Mouse (Mus musculus): ENCODE measurements at regions not wholly inside any gene's neighbourhood (a gene's known extent, or its start where the extent isn't known, plus 50 kb on each side); places are given as distances from the start of the nearest gene placed in this dataset.

GRCm38 (mm10) chr5:75248279-75248678, 96.2 kb downstream of the Pdgfra start:
- DNase-seq (ENCODE audit: low spot score in 2 of 2): no peak

GRCm38 (mm10) chr5:75249671-75250070, 97.6 kb downstream of the Pdgfra start:
- DNase-seq (ENCODE audit: low spot score in 2 of 2): no peak

GRCm38 (mm10) chr5:75253349-75253748, 101.3 kb downstream of the Pdgfra start:
- no peak for DNase-seq (ENCODE audit: low spot score in 2 of 2)

DNA sequence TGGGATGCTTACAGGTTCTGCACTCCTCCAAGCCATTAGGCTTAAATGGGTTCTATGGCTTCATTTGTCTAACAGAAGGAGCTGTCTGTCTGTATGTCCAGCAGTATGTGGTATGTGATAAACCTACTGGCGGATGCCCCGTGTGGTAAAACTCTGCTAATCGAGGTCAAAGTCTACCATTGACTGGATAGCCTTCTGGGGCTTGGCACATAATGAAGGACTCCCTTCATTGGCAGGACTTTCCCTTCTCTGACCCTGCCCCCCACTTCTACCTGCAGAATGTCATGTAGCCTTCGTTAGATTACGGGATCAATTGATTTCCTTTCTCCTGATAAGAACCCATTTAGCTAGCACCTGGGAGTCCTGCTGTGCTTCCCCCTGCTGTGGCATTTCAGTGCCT, 101.7 kb downstream of the Pdgfra start:
- DNase-seq (ENCODE audit: low spot score in 2 of 2): no peak

GRCm38 (mm10) chr5:75256186-75256585, 104.1 kb downstream of the Pdgfra start:
- DNase-seq (ENCODE audit: low spot score in 2 of 2): no peak

DNA sequence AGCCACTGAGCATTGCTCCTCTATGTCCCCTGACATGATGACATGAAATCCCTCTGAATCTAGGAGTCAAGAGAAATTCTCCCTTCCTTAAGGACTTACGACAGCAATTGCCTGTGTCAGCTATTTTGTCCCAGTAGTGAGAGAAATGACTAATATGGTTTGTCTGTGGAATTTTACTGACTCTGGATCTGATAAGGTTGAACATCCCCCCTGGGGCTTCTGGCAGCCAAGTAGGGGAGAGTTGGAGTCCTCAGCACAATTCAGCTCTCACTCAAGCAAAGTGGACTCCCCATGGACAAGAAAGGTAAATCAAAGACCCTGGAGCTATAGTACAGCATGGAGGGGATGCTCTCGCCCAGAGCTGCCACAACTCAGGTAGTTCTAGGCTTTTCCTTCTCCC, 105.0 kb downstream of the Pdgfra start:
- DNase-seq (ENCODE audit: low spot score in 2 of 2): no peak

DNA sequence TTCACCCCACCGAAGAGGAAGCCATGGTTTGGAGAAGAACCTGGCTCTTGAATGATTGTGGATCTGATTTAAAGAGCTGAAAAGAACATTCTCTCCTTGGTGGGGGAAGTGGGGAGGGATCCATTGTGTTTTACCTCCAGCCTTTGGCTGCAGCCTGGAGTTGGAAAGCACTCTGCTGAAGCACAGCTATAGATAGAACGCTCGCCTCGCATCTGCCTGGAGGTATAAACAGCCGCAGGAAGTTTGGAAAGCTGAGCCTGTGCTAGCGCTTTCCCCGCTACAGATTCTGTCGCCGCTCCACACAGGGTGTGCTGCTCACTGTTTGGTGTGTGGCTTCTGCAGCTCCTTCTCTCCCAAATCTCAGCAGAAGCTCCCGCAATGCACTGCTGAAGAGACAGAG, 108.2 kb downstream of the Pdgfra start:
- DNase-seq (ENCODE audit: low spot score in 2 of 2): no peak

DNA sequence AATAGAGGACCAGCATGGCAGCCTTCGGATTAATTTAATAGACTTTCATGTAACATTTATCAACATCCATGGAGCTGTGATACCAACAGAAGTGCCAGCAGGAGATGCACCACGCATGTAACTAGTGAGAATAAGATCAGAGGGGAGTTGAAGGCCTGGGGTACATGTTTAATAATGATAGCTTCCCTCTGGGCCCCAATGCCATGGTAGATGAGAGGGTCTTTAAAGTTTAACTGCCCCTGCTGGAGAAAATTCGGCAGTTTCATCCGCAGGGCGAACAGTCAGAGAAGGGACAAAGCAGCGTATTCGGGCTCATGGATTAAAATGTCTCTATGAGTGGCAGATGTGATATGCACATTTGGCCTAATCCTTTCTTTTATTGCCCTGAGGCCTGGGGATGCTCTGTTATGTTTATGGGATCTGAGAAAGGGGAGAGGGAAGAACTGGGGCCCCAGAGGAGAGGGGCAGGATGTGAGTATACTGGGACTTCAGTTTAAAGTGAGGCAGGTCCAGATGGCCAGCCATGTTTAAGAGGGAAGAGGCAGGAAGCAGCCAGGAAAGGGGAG, 114.1 kb downstream of the Pdgfra start:
- no peak for DNase-seq (ENCODE audit: low spot score in 2 of 2)

DNA sequence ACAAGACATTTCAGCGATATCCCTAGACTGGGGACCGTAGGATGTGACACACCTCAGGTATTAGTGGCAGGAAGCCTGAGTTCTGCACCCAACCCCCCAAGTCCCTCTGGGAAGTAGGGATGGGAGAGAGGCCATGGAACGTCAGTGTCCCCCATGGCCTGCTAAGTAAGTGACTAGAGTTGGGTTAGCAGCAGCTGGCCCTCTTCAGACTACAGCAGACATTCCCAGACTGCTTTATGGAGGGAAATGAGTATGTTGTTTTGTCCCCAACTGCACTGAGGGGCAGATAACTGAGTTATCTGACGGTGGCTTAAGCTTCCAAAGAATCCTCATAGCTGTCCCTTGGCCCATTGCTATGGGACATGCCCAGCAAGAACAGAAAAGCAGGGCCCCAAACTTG, 114.8 kb downstream of the Pdgfra start:
- no peak for DNase-seq (ENCODE audit: low spot score in 2 of 2)

DNA sequence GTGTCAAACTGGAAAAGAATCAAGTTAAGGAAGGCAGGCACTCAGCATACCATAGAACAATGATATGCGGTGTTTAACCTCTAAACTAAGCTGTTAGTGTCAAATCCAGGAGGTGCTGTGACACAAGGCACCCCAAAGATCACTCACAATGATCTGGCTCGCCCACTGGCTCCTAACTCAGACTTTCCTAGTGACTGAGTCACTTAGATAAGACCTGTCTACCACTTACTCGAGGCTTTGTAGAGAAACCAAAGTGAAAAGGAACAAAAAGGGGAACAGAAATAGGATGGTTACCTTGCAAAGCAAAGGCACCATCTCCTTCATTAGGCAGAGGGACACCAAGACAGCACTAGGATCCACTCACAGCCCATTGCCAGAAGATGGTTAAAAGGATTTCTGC, 115.7 kb downstream of the Pdgfra start:
- no peak for DNase-seq (ENCODE audit: low spot score in 2 of 2)

GRCm38 (mm10) chr5:75278041-75278440, 125.9 kb downstream of the Pdgfra start:
- no peak for DNase-seq (ENCODE audit: low spot score in 2 of 2)

DNA sequence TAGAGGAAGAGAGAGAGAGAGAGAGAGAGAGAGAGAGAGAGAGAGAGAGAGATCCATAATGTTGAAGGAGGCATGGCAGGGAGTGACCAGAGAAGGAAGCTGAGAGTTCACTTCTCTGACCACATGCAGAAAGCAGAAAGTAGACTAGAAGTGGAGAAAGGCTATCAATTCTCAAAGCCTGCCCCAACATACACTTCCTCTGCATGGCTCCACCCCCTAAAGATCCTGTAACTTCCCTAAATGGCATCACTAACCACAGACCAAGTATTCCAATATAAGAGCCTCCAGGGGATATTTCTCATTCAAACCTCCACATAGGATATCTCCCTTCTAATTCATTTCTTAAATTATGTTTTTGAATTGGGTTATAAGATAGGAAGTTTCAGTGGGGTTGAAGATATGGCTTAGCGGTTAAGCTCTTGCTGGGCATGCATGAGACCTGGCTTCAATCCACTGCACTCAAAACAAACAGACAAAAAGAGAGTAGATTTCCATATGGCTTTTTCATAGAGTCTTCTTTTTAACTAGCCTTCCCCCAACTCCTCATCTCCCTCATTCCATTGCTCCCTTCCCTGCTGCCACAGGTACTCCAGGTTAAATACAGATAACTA, 127.6 kb downstream of the Pdgfra start:
- no peak for DNase-seq (ENCODE audit: low spot score in 2 of 2)

DNA sequence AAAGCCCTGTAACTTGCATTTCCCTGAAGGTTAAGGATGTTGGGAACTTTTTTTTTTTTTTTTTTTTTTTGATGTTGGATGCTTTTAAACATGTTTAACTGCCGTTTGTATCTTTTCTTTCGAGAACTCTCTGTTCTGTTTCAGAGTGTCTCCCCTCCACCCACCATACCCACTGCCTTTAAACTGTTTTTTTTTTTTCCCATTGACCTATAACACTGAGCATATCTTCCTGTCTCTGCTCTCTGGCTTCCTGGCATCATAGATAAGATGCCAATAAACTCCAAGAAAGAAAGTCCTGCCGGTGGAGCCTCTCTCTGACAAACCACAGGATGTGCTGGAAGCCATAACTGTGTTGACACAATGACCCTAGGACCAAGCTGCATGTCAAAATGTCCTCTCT, 128.6 kb downstream of the Pdgfra start:
- no peak for DNase-seq (ENCODE audit: low spot score in 2 of 2)

DNA sequence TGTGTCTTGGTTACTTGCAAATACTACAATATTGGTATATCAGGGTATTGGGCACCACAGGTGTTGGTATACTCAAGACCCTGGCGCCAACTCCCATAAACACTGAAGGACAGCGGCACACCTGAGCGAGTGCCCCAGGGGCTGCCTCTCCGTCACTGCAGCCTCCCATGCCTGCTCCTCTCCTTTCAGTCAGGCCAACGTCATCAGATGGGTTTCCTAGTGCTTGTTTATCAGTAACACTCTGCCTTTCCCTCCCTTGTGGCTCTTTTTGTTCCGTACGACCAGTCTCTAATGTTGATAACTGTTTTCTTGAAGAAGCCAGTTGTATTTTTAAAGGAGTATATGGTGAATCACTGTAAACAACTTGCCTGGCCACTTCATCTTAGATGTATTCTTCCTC, 129.4 kb downstream of the Pdgfra start:
- DNase-seq (ENCODE audit: low spot score in 2 of 2): no peak

GRCm38 (mm10) chr5:75282617-75283016, 130.5 kb downstream of the Pdgfra start:
- no peak for DNase-seq (ENCODE audit: low spot score in 2 of 2)

GRCm38 (mm10) chr5:75283841-75284240, 131.7 kb downstream of the Pdgfra start:
- DNase-seq (ENCODE audit: low spot score in 2 of 2): no peak

GRCm38 (mm10) chr5:75285950-75286349, 133.9 kb downstream of the Pdgfra start:
- no peak for DNase-seq (ENCODE audit: low spot score in 2 of 2)

GRCm38 (mm10) chr5:75295676-75296075, 143.6 kb downstream of the Pdgfra start:
- DNase-seq (ENCODE audit: low spot score in 2 of 2): no peak

- DNase-seq (ENCODE audit: low spot score in 2 of 2): no peak
Observed at GRCm38 (mm10) chr5:75312897-75313296, 160.8 kb downstream of the Pdgfra start.

GRCm38 (mm10) chr5:75315956-75316355, 163.9 kb downstream of the Pdgfra start:
- no peak for DNase-seq (ENCODE audit: low spot score in 2 of 2)

- DNase-seq (ENCODE audit: low spot score in 2 of 2): no peak
Observed at GRCm38 (mm10) chr5:75320536-75320935, 168.4 kb downstream of the Pdgfra start.

DNA sequence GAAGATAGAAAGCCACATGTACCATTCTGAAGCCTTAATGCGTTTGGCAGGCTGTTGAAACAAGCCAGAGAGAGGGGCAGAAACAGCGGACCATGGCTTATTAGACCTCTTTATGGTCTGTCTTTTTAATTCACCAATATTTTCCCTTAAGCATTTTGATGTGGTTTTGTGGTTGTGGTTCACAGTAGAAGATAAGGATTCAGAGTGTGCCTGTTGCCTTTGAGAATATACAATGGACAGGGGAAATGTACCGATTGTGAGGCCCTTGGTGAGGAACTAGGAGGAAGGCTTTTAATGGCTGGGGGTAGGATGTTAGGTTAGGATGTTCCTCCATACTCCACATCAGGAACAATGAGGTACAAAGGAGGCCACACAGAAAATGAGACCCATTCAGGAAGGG, 182.0 kb downstream of the Pdgfra start:
- DNase-seq (ENCODE audit: low spot score in 2 of 2): no peak

- peak in 1 of 2 experiments; percentile 28 for DNase-seq (ENCODE audit: low spot score in 2 of 2)
Observed at GRCm38 (mm10) chr5:75336454-75336853, 184.4 kb downstream of the Pdgfra start.

Data from gastrocnemius, postnatal 4 days (tissue).